Mouse (Mus musculus): ENCODE results near the gene Chac1.
A peak's percentile ranks its signal among the peaks of the same experiment; 100 is the strongest.

Chac1 gene

DNA sequence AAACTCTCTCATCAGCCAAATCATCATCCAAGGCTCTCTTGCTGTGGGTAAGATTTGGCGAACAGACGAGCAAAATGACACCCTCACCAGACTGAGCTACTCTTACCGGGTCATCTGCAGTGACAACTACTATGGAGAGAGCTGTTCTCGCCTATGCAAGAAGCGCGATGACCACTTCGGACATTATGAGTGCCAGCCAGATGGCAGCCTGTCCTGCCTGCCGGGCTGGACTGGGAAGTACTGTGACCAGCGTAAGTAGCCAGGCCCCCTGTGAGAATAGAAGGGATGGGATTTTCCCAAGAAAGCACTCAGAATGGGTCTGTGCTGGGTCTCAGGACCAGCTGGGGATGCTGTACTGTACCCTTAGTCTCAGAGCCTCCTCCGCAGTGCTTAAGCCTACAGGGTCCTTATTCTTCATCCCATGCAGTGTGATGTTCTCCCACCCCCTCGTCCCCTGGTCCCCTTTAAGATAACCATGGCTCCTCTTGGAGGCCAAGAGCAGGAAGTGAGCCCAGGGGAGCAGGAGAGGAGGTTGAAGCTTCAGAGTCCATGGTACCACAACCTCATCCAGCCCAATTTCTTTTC, 23.0 kb upstream of the Chac1 start:
- DNase-seq (ENCODE audit: low read depth, low spot score), result no peak

DNA sequence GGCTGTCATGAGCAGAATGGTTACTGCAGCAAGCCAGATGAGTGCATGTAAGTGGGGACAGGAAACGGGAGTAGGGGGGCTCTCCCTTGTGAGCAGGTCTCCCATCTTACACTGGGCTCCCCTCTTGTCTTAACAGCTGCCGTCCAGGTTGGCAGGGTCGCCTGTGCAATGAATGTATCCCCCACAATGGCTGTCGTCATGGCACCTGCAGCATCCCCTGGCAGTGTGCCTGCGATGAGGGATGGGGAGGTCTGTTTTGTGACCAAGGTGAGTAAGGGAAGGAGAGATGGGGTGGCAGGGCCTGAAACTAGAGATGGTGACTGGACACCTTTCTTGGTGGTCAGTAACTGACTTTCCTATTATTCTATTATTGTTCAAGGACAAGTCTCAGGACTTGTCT, 22.5 kb upstream of the Chac1 start:
- DNase-seq (ENCODE audit: low read depth, low spot score), result no peak

DNA sequence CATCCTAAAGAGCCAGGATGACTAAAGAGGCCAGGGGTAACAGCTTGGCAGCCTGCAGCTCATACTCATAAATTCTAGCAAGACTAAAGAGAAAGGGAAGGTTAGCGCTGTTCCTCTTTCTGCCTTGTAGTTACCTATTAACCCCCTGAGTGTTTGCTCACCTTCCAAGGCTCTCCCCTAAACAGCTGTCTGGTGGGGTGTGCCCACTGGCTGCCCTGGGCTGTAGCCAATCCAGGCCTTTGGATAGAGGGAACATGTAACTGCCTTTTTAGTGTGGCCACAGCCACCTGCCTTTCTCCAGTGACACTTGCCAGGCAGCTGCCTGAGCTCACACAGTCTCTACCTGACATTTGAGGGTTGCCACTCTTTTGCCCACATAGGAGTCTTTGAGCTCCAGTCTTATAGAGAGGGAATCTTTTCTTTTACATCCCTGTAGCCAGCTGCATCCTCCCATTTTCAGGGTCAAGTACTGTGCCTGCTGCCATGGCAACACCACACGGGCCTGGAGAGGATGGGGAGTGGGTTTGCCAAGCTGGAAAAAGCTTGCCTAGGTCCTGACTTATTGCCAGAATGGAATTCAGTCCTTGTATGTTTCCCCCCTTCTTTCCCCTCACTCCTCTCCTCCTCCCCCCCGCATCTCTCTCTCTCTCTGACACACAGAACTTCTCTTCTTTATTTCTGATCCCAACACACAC, 21.8 kb upstream of the Chac1 start:
- no peak for DNase-seq (ENCODE audit: low read depth, low spot score)

DNA sequence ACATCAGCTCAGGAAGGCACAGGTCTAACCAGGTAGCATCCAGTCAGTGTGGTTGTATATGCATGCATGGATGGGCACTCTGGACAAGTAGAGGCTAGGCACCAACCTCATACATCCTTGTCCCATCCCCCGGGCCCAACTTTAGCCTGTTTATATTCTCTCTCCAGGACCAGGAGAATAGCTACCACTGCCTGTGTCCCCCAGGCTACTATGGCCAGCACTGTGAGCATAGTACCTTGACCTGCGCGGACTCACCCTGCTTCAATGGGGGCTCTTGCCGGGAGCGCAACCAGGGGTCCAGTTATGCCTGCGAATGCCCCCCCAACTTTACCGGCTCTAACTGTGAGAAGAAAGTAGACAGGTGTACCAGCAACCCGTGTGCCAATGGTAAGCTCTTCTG, 20.2 kb upstream of the Chac1 start:
- DNase-seq (ENCODE audit: low read depth, low spot score), result no peak

DNA sequence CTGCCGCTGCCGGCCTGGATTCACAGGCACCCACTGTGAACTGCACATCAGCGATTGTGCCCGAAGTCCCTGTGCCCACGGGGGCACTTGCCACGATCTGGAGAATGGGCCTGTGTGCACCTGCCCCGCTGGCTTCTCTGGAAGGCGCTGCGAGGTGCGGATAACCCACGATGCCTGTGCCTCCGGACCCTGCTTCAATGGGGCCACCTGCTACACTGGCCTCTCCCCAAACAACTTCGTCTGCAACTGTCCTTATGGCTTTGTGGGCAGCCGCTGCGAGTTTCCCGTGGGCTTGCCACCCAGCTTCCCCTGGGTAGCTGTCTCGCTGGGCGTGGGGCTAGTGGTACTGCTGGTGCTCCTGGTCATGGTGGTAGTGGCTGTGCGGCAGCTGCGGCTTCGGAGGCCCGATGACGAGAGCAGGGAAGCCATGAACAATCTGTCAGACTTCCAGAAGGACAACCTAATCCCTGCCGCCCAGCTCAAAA, 18.8 kb upstream of the Chac1 start:
- DNase-seq (ENCODE audit: low read depth, low spot score), result no peak

DNA sequence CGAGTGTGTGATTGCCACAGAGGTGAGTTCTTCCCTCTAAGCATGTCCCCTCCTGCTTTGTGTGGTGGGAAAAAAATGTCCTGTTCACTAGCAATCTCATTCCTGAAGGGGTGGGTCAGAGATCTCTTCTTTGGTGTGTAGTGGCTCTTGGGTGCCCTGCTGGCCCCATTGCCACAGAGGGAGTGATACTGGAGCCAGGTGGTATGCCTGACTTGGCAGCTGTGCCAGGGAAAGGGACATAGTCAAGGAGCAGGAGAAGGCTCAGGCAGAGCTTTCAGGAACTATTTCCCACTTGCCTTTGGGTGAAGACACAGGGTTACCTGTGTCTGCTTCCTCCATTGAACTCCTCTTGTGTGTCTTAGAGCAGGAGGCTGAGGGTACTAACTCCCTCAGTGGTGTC, 16.9 kb upstream of the Chac1 start:
- DNase-seq (ENCODE audit: low read depth, low spot score), result no peak

DNA sequence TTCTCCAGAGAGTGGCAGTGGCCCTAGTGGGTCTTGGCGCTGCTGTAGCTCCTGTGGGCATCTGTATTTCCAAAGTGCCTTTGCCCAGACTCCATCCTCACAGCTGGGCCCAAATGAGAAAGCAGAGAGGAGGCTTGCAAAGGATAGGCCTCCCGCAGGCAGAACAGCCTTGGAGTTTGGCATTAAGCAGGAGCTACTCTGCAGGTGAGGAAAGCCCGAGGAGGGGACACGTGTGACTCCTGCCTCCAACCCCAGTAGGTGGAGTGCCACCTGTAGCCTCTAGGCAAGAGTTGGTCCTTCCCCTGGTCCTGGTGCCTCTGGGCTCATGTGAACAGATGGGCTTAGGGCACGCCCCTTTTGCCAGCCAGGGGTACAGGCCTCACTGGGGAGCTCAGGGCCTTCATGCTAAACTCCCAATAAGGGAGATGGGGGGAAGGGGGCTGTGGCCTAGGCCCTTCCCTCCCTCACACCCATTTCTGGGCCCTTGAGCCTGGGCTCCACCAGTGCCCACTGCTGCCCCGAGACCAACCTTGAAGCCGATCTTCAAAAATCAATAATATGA, 16.0 kb upstream of the Chac1 start:
- no peak for DNase-seq (ENCODE audit: low read depth, low spot score)

DNA sequence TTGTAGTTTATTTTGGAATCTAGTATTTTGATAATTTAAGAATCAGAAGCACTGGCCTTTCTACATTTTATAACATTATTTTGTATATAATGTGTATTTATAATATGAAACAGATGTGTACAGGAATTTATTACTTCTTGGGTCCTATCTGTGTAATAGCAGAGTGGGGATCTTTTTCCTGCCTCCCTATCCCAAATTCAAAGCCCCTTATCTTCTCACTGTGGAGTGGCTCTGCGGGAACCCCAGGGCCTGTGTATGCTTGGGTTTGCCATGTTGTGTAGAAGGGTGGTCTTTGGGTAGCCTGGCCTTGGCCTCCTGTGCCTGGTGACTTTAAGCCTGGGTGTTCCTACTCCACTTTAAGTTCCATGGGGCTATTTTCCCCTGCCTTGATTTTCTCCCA, 15.5 kb upstream of the Chac1 start:
- no peak for DNase-seq (ENCODE audit: low read depth, low spot score)

DNA sequence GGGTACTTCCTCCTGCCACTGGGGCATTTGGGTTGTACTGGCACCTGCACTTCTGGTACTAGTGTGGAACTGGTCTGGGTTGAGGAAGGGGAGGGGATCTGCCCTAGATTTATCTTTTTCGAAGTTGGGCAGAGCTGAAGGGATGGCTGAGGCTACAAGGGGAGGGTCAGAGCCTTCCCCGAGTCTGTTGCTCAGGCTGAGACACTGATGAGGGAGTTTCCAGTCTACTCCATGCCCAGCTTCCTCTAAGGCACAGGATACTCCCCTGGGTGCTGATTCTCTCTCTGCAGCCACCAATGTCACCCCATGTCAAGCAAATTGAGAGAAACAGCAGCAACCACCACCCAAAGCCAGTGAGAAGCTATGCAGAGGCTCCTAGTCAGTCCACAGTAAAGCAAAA, 15.0 kb upstream of the Chac1 start:
- DNase-seq (ENCODE audit: low read depth, low spot score), result no peak

DNA sequence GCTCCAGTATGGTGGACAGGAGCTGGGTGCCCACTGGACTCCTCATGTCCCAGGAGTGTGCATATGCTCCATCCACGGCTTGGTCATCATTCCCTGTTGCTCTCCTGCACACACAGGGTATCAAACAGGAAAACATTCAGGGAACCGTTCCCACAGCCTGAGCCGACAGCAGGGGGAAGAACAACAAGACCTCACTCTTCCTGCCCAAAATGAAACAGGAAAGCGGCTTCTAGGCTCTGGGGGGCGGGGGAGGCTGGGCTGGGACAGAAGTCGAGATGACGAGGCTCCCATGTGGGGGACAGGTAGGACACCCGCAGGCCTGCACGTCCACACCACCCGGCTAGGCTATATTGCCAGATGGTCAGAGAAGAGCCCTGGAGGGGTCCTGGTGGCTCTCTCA, 14.6 kb upstream of the Chac1 start:
- DNase-seq (ENCODE audit: low read depth, low spot score), result peak; percentile 16

DNA sequence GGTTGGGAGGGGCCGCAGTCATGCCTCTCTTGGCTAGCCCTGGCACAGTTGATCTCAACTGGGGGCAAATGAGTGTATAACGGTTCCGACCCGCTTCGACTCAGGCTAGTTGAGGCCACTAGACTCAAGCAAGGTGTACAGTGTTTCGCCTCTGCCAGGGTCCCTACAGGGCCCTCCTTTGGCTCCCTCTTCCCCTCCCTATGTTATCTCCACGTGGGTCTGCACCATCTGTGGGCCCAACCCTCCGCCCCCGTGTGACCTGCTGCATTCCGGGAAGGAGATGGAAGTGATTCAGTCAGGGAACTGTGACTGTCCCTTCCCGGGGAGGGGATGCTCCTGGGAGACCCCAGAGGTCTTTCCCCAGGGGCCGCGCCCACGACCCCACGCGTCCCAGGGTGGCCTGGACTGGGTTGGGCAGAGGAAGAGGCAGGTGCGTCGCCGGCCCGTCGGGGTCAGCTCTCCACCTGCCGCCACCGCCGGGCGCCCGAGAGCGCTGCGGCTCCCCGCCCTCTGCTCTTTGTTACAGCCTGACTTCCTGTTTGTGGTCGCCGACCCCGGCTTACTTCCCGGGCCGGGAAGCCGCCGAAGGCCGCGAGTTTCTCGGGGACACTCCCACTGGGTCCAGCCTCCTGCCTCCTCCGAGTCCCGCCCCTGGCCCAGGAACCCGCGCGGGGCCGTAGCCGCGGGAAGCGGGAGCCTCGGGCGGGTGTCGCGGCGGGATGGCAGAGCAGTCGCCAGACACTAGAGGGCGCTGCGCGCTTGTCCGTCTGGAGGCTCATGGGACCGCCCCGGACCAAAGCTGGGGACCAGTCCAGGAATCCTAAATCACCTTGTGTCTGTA, 13.4 kb upstream of the Chac1 start:
- peak; percentile 87 for DNase-seq (ENCODE audit: low read depth, low spot score)

DNA sequence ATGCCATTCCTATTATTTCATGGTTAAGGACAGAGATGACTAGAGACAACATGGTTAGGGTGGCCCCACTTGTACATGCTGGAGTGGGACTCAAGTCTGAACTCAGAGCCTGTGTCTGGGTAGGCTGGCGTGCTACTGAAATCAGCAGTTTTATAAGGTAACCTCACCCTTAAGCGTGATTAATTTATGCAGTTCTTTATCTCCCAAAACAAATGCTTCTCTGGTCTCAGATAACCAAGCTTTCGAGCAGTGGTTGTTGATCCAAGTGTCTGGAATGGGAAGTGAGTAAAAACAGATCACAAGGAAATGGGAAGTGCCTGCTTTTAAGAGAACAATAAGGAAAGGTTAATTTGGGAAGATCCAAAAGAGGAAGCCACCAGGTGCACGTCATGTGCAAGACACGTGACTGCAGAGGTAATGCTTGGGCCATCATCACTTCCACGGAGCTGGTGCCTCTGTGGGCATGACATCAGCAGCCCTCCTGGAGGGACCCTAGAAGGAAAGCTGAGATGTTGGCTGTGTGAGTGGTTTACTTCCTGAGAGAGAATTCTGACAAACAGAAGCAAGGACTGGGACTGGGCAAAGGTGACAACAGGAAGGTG, 6.4 kb upstream of the Chac1 start:
- no peak for DNase-seq (ENCODE audit: low read depth, low spot score)

DNA sequence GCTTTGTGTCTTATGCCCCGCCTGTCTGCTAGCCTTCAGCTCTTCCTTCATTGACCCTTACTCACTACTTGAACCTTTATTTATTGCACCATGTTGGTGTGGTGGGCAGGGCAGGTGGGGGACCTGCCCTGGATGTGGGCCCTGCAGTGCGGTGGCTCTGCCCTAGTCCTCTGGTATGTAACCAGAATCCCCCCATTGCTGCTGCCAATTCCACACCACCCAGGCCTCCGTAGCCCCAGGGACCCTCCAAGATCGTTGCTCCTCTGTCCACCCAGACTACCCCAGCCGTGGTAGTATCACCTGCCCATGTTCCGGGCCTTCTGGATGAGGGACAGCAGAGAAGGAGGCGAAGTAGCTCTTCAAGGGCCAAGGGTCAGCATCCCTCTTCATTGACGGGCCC, 2.7 kb downstream of the Chac1 start:
- no peak for DNase-seq (ENCODE audit: low read depth, low spot score)

DNA sequence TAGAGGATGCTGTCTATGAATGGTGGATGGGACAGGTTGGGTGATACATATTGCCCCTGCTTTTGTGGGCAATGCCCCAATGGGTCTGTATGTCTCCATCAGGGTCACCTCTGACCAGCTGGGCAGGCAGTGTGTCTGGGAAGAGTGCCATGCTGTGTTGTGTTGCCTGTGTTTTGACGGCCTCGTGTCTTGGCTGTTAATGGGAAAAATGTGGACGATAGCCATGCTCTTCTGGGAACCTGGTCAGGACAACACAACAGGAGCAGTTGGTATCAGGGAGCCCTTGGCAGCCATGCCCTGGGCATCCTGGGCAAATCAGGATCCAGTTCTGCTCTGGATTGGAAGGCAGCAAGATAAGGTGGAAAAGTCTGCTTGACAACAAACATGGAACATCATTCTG, 4.1 kb downstream of the Chac1 start:
- DNase-seq (ENCODE audit: low read depth, low spot score), result no peak

DNA sequence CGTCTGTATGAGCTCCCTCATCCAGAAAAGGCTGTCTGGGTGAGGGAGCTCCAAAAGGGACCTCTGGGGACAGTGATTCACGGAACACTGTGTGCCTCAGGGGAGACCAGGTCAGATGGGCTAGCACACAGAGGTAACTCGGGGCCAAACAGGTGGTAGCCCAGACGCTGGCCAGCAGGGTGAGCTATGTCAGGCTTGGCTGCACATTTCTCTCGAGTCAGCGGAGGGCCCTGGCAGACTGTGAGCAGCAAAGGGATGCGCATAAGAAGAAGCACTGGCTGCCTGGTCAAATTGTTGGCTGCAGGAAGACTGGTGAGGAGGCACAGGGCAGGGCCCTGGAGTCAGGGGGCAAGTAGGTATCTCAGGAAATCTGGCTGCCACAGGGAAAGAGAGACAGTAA, 4.6 kb downstream of the Chac1 start:
- no peak for DNase-seq (ENCODE audit: low read depth, low spot score)

DNA sequence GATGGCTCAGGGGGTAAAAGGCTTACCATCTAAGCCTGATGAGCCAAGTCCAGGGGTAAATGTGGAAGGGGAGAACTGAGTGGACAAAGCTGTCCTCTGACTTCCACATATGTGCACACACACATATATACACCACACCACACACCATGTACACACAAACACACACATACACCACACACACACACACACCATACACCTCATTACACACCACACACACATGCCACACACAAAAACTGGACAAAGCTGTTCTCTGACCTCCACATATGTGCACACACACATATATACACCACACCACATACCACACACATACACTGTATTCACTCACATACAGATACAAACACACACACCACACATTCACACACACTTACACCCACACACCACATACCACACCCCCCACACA, 5.3 kb downstream of the Chac1 start:
- no peak for DNase-seq (ENCODE audit: low read depth, low spot score)

DNA sequence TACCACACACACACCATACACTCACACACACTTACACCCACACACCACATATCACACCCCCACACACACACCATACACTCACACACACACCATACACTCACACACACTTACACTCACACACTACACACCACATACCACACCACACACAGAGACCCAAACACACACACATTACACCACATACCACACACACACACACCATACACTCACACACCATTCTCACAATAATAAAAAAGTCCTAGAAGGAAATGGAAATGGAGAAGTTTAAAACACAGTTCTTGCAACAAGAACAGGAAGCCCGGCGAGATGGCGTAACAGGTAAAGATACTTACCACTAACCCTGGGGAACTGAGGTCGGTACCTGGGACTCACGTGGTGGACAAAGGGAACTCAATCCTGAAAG, 5.8 kb downstream of the Chac1 start:
- DNase-seq (ENCODE audit: low read depth, low spot score), result no peak

DNA sequence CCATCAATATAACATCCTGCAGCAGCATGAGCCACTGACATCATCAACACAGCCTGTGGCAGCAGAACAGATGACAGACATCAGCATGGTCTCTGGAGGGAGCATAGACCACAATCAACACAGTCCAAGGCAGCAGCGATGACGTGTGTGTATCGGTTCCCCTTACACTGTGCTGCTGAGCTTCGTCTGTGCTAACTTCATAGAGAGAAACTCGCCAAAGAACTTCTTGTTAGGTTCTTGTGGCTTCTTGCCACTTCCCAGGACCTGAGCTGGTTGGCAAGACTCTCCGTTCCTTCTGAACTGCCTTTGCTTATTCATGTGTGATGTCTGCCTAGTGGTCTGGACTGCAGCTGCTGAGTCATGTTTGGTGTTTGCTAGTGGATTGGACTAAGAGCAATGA, 7.2 kb downstream of the Chac1 start:
- no peak for DNase-seq (ENCODE audit: low read depth, low spot score)

DNA sequence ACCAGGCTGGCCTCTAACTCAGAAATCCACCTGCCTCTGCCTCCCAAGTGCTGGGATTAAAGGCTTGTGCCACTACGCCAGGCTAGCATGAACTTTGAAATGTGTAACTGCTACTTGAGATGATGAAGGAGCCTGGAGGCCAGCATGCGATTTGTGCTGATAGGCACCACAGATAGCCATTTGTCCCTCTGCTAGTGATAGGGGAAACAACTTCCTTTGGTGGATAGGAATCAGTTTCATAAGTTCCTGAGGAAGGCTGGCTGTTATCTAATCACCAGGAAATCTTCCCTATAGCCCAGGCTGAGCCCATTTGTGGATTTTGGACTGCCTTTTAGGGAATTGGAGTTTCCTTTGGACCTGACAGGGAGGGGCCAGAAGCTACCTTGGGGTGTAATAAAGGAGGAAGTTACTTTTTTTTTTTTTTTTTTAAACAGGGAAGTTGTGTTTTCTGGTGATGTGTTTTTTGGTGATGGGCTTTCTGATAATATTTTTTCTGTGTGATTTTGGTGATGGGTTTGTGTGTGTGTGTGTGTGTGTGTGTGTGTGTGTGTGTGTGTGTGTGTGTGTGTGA, 8.8 kb downstream of the Chac1 start:
- DNase-seq (ENCODE audit: low read depth, low spot score), result no peak

DNA sequence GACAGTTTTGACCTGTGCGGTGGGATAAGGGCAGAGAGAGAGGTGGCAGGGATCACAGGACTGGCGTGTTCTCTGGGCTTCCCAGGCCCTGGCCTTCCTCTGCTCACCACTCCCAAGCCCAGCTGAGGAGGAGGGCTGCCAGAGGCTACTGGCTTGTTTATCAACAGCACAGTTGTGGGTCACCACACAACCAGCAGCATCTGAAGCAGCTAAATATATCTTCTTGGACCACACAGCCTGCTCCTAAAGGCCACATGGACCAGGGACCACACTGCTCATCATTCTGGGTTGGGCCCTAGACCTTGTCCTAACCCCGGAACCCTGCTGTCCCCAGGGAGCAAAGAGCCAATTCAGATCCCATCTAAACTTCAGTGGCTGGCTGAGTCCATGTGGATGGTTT, 13.9 kb downstream of the Chac1 start:
- DNase-seq (ENCODE audit: low read depth, low spot score), result no peak

DNA sequence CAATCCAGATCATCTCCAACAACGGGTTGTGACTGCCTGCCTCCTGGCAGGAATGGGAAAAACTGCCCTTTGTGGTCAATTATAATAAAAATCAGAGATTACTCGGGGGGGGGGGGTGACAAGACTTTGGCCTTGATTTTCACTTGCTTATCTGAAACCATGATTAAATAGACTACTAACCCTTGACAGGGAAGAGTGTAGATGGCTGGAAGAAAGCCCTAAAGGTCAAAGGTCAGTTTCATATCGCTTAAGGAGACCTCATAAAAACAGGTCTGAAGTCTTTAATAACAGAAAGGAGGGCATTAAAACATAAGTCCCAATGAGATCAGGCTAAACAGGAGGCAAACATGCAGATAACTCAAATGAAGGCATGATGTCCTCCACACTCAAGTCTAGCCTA, 16.3 kb downstream of the Chac1 start:
- no peak for DNase-seq (ENCODE audit: low read depth, low spot score)

DNA sequence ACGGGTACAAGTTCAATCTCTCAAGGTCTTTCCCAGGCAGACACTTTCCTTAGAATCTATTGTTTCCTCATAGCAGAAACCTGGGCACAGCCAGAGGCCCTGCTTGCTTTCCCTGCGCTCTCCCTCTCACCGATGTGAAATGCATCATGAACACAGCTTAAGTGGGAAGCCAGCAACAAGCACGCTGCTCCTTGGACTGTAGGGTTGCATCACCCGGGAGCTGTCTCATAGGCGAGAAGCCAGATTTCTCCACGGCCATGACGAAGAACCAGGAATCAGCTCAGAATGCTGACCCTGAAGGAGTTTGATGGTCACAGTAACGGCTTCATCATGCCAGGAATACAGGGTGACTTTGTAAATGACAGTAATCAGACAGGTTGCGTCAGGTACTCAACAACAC, 19.1 kb downstream of the Chac1 start:
- DNase-seq (ENCODE audit: low read depth, low spot score), result no peak

Measured in CD4-positive helper T cell, adult 2 months (primary cell).